Mouse (Mus musculus) MEL (cell line): ENCODE measurements around the gene March10. TPM values are rescaled to one million over a fixed set of nuclear protein-coding genes. Genes with fewer than 3 reads are reported as not detected.

ENCODE experiments used
- DNase-seq: peaks from one replicate; pipeline ENCODE4 v3.0.0; 2011; ENCODE audit warnings: low read depth, low spot score
- H3K27ac ChIP-seq: 2 replicates; pipeline ENCODE4 v1.5.1; 2012; ENCODE audit warnings: low read depth, mild to moderate bottlenecking, control low read depth, low read length, moderate library complexity; ENCODE audit not compliant: control insufficient read depth
- H3K27me3 ChIP-seq, 2 experiments: fragments of 150-350 bp in 1 of 2; sonication (generic) in 1 of 2; 2 replicates each; pipeline ENCODE4 v1.6.1; 2012; ENCODE audit warnings: low read length in 2 of 2, mild to moderate bottlenecking in 2 of 2, improper control_type of control experiment in 1 of 2, moderate library complexity in 1 of 2; ENCODE audit not compliant: insufficient read depth in 2 of 2, control insufficient read depth in 1 of 2
- H3K36me3 ChIP-seq, 2 experiments: 2 replicates each; pipeline ENCODE4 v1.6.1; 2012 to 2014; ENCODE audit warnings: low read length in 2 of 2, improper control_type of control experiment in 1 of 2, inconsistent platforms in 1 of 2, mild to moderate bottlenecking in 1 of 2; ENCODE audit not compliant: insufficient read depth in 2 of 2, control insufficient read depth in 1 of 2
- H3K4me1 ChIP-seq, 2 experiments: fragments of 150-350 bp in 1 of 2; sonication (generic) in 1 of 2; 2 replicates each; pipeline ENCODE4 v1.6.1; 2012; ENCODE audit warnings: low read length in 2 of 2, improper control_type of control experiment in 1 of 2, mild to moderate bottlenecking in 1 of 2; ENCODE audit not compliant: insufficient read depth in 2 of 2, control insufficient read depth in 1 of 2
- H3K4me3 ChIP-seq, 2 experiments: fragments of 150-350 bp in 1 of 2; sonication (generic) in 1 of 2; 2 replicates each; pipeline ENCODE4 v1.5.1; 2012; ENCODE audit warnings: low read depth in 2 of 2, low read length in 2 of 2, mild to moderate bottlenecking in 2 of 2, moderate library complexity in 2 of 2, control low read depth in 1 of 2, improper control_type of control experiment in 1 of 2; ENCODE audit not compliant: control insufficient read depth in 1 of 2, insufficient read depth in 1 of 2
- H3K79me2 ChIP-seq: 2 replicates; pipeline ENCODE4 v1.6.1; 2012; ENCODE audit warnings: mild to moderate bottlenecking, low read length, moderate library complexity; ENCODE audit not compliant: control insufficient read depth, poor library complexity, insufficient read depth
- H3K9ac ChIP-seq: 2 replicates; pipeline ENCODE4 v1.6.1; 2012; ENCODE audit warnings: low read depth, mild to moderate bottlenecking, control low read depth, low read length, moderate library complexity; ENCODE audit not compliant: control insufficient read depth, poor library complexity, severe bottlenecking
- H3K9me3 ChIP-seq: fragments of 150-350 bp; sonication (generic); replicated peaks from 2 replicates; pipeline ENCODE4 v1.6.1; 2012; ENCODE audit warnings: mild to moderate bottlenecking, low read length, improper control_type of control experiment, moderate library complexity; ENCODE audit not compliant: insufficient read depth
- BHLHE40 ChIP-seq: IDR thresholded peaks from 2 replicates; pipeline ENCODE4 v1.6.1; 2012; ENCODE audit warnings: low read depth, mild to moderate bottlenecking, inconsistent platforms, low read length, improper control_type of control experiment, borderline replicate concordance
- CHD1 ChIP-seq: IDR thresholded peaks from 2 replicates; pipeline ENCODE4 v1.6.1; 2012; ENCODE audit warnings: low read depth, mild to moderate bottlenecking, inconsistent platforms, low read length, improper control_type of control experiment
- CHD2 ChIP-seq: IDR thresholded peaks from 2 replicates; pipeline ENCODE4 v1.6.1; 2011; ENCODE audit warnings: low read length, improper control_type of control experiment
- E2F4 ChIP-seq: IDR thresholded peaks from 2 replicates; pipeline ENCODE4 v1.6.1; 2011; ENCODE audit warnings: low read depth, low read length, improper control_type of control experiment, borderline replicate concordance
- ELF1 ChIP-seq: IDR thresholded peaks from 2 replicates; pipeline ENCODE4 v1.6.1; 2014; ENCODE audit warnings: low read depth, mild to moderate bottlenecking, inconsistent platforms, low read length, improper control_type of control experiment, moderate library complexity
- EP300 ChIP-seq, 2 experiments: IDR thresholded peaks; 2 replicates each; pipeline ENCODE4 v1.6.1; 2011; ENCODE audit warnings: improper control_type of control experiment in 2 of 2, low read length in 2 of 2, low read depth in 1 of 2, mild to moderate bottlenecking in 1 of 2
- GATA1 ChIP-seq: IDR thresholded peaks from 2 replicates; pipeline ENCODE4 v1.6.1; 2011; ENCODE audit warnings: low read depth, low read length, improper control_type of control experiment
- HCFC1 ChIP-seq: IDR thresholded peaks from 2 replicates; pipeline ENCODE4 v1.6.1; 2012; ENCODE audit warnings: low read depth, mild to moderate bottlenecking, inconsistent platforms, low read length, improper control_type of control experiment, moderate library complexity
- JUND ChIP-seq: IDR thresholded peaks from 2 replicates; pipeline ENCODE4 v1.6.1; 2011; ENCODE audit warnings: low read depth, mild to moderate bottlenecking, improper control_type of control experiment, low read length
- MAFK ChIP-seq: IDR thresholded peaks from 2 replicates; pipeline ENCODE4 v1.6.1; 2011; ENCODE audit warnings: low read depth, mild to moderate bottlenecking, low read length, improper control_type of control experiment, borderline replicate concordance
- MAX ChIP-seq: IDR thresholded peaks from 2 replicates; pipeline ENCODE4 v1.6.1; 2011; ENCODE audit warnings: low read length, improper control_type of control experiment
- MAZ ChIP-seq: IDR thresholded peaks from 2 replicates; pipeline ENCODE4 v1.6.1; 2012; ENCODE audit warnings: low read depth, mild to moderate bottlenecking, inconsistent platforms, low read length, improper control_type of control experiment
- MEF2A ChIP-seq: IDR thresholded peaks from 2 replicates; pipeline ENCODE4 v1.6.1; 2014; ENCODE audit warnings: low read depth, mild to moderate bottlenecking, inconsistent platforms, low read length, improper control_type of control experiment; ENCODE audit not compliant: poor library complexity, insufficient replicate concordance, severe bottlenecking; ENCODE audit errors: extremely low read depth
- MYB ChIP-seq: IDR thresholded peaks from 2 replicates; pipeline ENCODE4 v1.6.1; 2011; ENCODE audit warnings: mild to moderate bottlenecking, low read depth, low read length, improper control_type of control experiment
- POLR2A ChIP-seq, 2 experiments: IDR thresholded peaks; 2 replicates each; pipeline ENCODE4 v1.6.1; 2011 to 2012; ENCODE audit warnings: low read length in 2 of 2, mild to moderate bottlenecking in 2 of 2, control low read depth in 1 of 2, improper control_type of control experiment in 1 of 2, low read depth in 1 of 2, moderate library complexity in 1 of 2; ENCODE audit not compliant: control insufficient read depth in 1 of 2, insufficient read depth in 1 of 2, poor library complexity in 1 of 2
- POLR2AphosphoS5 ChIP-seq: IDR thresholded peaks from 2 replicates; pipeline ENCODE4 v1.6.1; 2012; ENCODE audit warnings: low read depth, borderline replicate concordance, mild to moderate bottlenecking, inconsistent platforms, low read length, moderate library complexity, mixed read lengths
- RAD21 ChIP-seq: IDR thresholded peaks from 2 replicates; pipeline ENCODE4 v1.6.1; 2011; ENCODE audit warnings: mild to moderate bottlenecking, low read depth, low read length, improper control_type of control experiment
- RCOR1 ChIP-seq: IDR thresholded peaks from 2 replicates; pipeline ENCODE4 v1.6.1; 2012; ENCODE audit warnings: low read depth, mild to moderate bottlenecking, inconsistent platforms, low read length, improper control_type of control experiment
- SIN3A ChIP-seq: IDR thresholded peaks from 2 replicates; pipeline ENCODE4 v1.6.1; 2012; ENCODE audit warnings: low read length, improper control_type of control experiment, inconsistent platforms
- SMC3 ChIP-seq: IDR thresholded peaks from 2 replicates; pipeline ENCODE4 v1.6.1; 2011; ENCODE audit warnings: low read depth, low read length, improper control_type of control experiment
- TAL1 ChIP-seq: IDR thresholded peaks from 2 replicates; pipeline ENCODE4 v1.6.1; 2012; ENCODE audit warnings: mild to moderate bottlenecking, inconsistent platforms, low read length, moderate library complexity, mixed read lengths
- TBP ChIP-seq: IDR thresholded peaks from 2 replicates; pipeline ENCODE4 v1.8.0; 2011; ENCODE audit warnings: low read depth, low read length, improper control_type of control experiment
- USF1 ChIP-seq: IDR thresholded peaks from 2 replicates; pipeline ENCODE4 v1.6.1; 2014; ENCODE audit warnings: low read depth, mild to moderate bottlenecking, inconsistent platforms, low read length, improper control_type of control experiment, moderate library complexity
- ZMIZ1 ChIP-seq: IDR thresholded peaks from 2 replicates; pipeline ENCODE4 v1.6.1; 2012; ENCODE audit warnings: low read depth, mild to moderate bottlenecking, inconsistent platforms, low read length, improper control_type of control experiment, moderate library complexity
- ZNF384 ChIP-seq: IDR thresholded peaks from 2 replicates; pipeline ENCODE4 v1.6.1; 2012; ENCODE audit warnings: low read depth, mild to moderate bottlenecking, inconsistent platforms, low read length, improper control_type of control experiment
- polyA plus RNA-seq, 2 experiments: library from polyadenylated mRNA; stranded (reverse) in 1 of 2; unstranded in 1 of 2; fragments of >175 nt in 1 of 2; fragments of >200 nt in 1 of 2; gene quantifications; 2 replicates each; pipeline versions ENCODE4 v1.2.1 to v1.2.4; 2012; ENCODE audit warnings: low replicate concordance in 2 of 2, low read depth in 1 of 2; ENCODE audit not compliant: insufficient read length in 2 of 2, insufficient read depth in 1 of 2, missing spikeins in 1 of 2
- total RNA-seq: library from RNA; depleted of rRNA; stranded (reverse); fragments of 300-350 nt; gene quantifications from 2 replicates; pipeline ENCODE4 v1.2.3, GENCODE M21; 2012

Gene March10
- total and polyA plus RNA-seq, 3 experiments = not detected

DNA sequence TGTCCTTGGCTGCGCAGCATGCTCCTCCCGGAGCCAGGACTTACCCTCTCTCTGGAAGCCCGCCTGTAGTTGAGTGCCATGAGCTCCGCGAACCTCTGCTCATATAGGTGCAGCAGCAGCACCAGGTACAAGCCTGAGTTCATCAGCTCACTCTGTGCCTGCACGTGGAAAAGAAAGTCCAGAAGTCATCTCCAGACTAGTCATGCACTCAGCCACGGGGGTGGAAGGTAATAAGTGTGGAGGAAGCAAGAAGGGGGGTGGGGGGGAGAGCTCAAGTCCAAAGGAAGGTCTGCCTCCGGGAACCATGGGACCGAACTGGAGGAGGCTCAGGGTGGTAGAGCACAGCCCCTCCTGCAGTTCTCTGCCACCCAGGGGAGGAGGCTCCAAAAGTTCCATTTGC lies 84.7 kb downstream of the March10 start:
- peaks cover 1 to 3% of the 10 kb centered on the region in 2 experiments; a peak in 2 of 4 replicates for H3K27me3 ChIP-seq
- H3K4me1 ChIP-seq = peaks cover 6 to 17% of the 10 kb centered on the region in 2 experiments

GRCm38 (mm10) chr11:105369526-105370386 lies 86.8 kb downstream of the March10 start:
- Histone ChIP-seq H3K4me3 (no peak overlapping the region), H3K36me3 (peaks cover 0 to 21% of the 10 kb centered on the region in 2 experiments; a peak in 2 of 4 replicates), H3K9me3 (no peaks in the 10 kb centered on the region), H3K4me1 (peaks cover 11 to 33% of the 10 kb centered on the region in 2 experiments), H3K9ac (no peak overlapping the region), H3K27me3 (peaks cover 0 to 3% of the 10 kb centered on the region in 2 experiments; a peak in 2 of 4 replicates), H3K27ac (no peak overlapping the region), H3K79me2 (no peaks in the 10 kb centered on the region)
- no peak for DNase-seq
- no peak for TF ChIP-seq BHLHE40
- no peak for TF ChIP-seq CHD2
- TF ChIP-seq HCFC1 = no peak
- no peak for TF ChIP-seq USF1
- no peak for TF ChIP-seq ZMIZ1
- no peak for TF ChIP-seq EP300 (IDR thresholded peaks at IDR 0.05; ENCODE audit: low read depth in 1 of 2, low read length in 2 of 2)
- no peak for TF ChIP-seq MYB
- TF ChIP-seq TBP = no peak
- TF ChIP-seq GATA1 = no peak
- no peak for TF ChIP-seq MAZ
- TF ChIP-seq POLR2A (IDR thresholded peaks at IDR 0.05; ENCODE audit: control insufficient read depth in 1 of 2, insufficient read depth in 1 of 2, low read depth in 1 of 2, low read length in 2 of 2, poor library complexity in 1 of 2) = no peak
- TF ChIP-seq SMC3 = no peak
- TF ChIP-seq MAFK = no peak
- no peak for TF ChIP-seq E2F4
- no peak for TF ChIP-seq POLR2AphosphoS5
- no peak for TF ChIP-seq MEF2A
- no peak for TF ChIP-seq JUND
- no peak for TF ChIP-seq ELF1

More for the DNA sequence above, 84.7 kb downstream of the March10 start:
- no peak for DNase-seq
- TF ChIP-seq TAL1 (no peak), ZMIZ1 (no peak), TBP (no peak), SIN3A (no peak), RAD21 (no peak), BHLHE40 (no peak), MAX (no peak), RCOR1 (no peak), ZNF384 (no peak), JUND (no peak), CHD1 (no peak), E2F4 (no peak), HCFC1 (no peak)
- no peaks in the 10 kb centered on the region for H3K9me3 ChIP-seq
- H3K27ac ChIP-seq = no peak overlapping the region
- no peak overlapping the region for H3K9ac ChIP-seq
- peaks cover 0 to 14% of the 10 kb centered on the region in 2 experiments; a peak in 2 of 4 replicates for H3K36me3 ChIP-seq
- H3K79me2 ChIP-seq = no peaks in the 10 kb centered on the region
- H3K4me3 ChIP-seq = no peak overlapping the region
